Mouse (Mus musculus): ENCODE results near the gene Fgfr1op2. TPM values are rescaled to one million over a fixed set of nuclear protein-coding genes. Genes with fewer than 3 reads are reported as not detected.

Gene Fgfr1op2
- polyA plus RNA-seq, 1 experiment from 2014 or later = 40.6 TPM

DNA sequence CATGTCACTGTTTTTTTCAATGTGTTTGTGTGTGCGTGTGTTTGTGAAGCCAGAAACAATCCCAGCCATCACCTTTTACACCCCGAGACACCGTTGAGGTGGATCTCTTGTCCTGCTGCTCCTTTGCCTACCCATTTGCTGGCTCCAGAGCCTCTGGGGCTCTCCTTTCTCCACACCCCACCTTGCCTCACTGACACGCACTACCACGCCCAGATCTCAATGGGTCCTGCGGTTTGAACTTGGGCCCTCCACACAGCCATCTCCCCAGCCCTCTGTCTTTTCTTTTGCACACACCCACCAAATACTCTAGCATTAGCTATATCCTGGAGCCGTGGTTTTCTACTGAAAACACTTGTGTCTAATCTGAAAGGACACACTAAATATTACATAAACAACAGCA, 34.9 kb downstream of the Fgfr1op2 start:
- no peak overlapping the region for H3K4me2 ChIP-seq
- H3K4me3 ChIP-seq = no peak overlapping the region
- 90% methylated on average over 7 of the region's 7 CpGs for WGBS
- H3K9me3 ChIP-seq = no peaks in the 10 kb centered on the region
- no peaks in the 10 kb centered on the region for H3K27me3 ChIP-seq
- ATAC-seq (ENCODE audit: low FRiP score, low read depth) = no peak
- H3K9ac ChIP-seq = no peak overlapping the region
- peaks cover 54% of the 10 kb centered on the region for H3K36me3 ChIP-seq
- H3K27ac ChIP-seq (replicated peaks) = no peak overlapping the region
- no peaks in the 10 kb centered on the region for H3K4me1 ChIP-seq (replicated peaks)

DNA sequence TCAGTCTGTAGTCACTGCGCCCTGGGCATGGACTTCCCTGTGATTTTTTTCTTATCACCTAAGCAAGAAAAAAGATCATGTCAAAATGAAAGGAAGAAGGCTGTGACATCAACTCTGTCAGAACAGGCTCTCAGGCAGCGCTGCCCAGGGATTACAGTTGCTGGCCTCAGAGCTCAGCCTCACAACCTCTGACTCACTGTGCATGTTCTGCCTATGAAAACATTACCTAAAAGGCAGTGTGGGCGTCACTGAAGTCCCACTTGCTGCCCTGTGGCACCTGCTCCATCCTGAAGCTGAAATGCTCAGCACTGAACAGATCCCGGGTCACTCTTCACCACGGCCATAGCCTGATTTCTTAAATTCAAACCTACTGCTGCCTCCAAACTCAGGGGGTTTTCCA, 35.7 kb downstream of the Fgfr1op2 start:
- no peak overlapping the region for H3K27ac ChIP-seq (replicated peaks)
- no peaks in the 10 kb centered on the region for H3K9me3 ChIP-seq
- H3K4me2 ChIP-seq = no peak overlapping the region
- peaks cover 59% of the 10 kb centered on the region for H3K36me3 ChIP-seq
- no peaks in the 10 kb centered on the region for H3K4me1 ChIP-seq (replicated peaks)
- 93% methylated on average over 5 of the region's 5 CpGs for WGBS
- no peak overlapping the region for H3K9ac ChIP-seq
- no peak overlapping the region for H3K4me3 ChIP-seq
- no peak for ATAC-seq (ENCODE audit: low FRiP score, low read depth)
- no peaks in the 10 kb centered on the region for H3K27me3 ChIP-seq

DNA sequence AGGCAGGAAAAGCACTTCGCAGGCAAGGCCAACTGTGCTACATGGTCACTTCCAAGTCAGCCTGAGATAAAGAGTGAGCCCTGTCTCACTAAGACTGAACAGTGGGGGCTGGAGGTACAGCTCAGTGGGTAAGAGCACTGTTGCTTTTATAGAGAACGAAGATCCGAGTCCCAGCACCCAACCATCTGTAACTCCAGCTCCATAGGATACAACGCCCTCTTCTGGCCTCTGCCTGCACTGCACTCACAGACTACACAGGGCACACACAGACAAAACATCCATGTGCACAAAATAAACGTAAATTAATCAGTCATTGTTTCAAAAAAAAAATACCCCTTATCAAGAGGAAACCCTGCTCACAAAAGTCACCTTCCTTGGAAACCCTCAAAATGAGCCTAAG, 36.9 kb downstream of the Fgfr1op2 start:
- no peak overlapping the region for H3K4me3 ChIP-seq
- peaks cover 67% of the 10 kb centered on the region for H3K36me3 ChIP-seq
- 94% methylated on average over 5 of the region's 5 CpGs for WGBS

DNA sequence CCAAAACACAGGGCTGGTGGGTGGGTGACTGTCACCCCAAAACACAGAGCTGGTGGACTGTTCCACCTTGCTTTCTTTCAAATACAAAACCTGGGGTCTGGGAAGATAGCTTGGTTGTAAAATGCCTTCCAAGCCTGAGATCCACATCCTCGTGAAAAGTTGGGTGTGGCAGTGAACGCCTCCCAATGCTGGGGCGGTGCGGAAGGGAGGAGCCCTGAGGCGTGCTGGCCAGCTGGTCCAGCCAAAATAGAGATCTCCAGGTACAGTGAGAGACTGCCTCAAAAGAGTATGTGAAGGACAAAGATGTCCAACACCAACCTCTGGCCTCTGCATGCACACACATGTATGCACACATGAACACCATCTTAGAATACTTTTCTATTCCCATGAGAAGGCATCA, 37.5 kb downstream of the Fgfr1op2 start:
- no peak overlapping the region for H3K9ac ChIP-seq
- H3K4me2 ChIP-seq = no peak overlapping the region
- H3K4me3 ChIP-seq = no peak overlapping the region
- H3K27ac ChIP-seq (replicated peaks) = no peak overlapping the region
- no peak for ATAC-seq (ENCODE audit: low FRiP score, low read depth)
- peaks cover 61% of the 10 kb centered on the region for H3K36me3 ChIP-seq
- no peaks in the 10 kb centered on the region for H3K4me1 ChIP-seq (replicated peaks)
- no peaks in the 10 kb centered on the region for H3K9me3 ChIP-seq
- no peaks in the 10 kb centered on the region for H3K27me3 ChIP-seq
- WGBS = 94% methylated on average over 5 of the region's 5 CpGs

More for the DNA sequence above, 36.9 kb downstream of the Fgfr1op2 start:
- no peaks in the 10 kb centered on the region for H3K4me1 ChIP-seq (replicated peaks)
- no peak for ATAC-seq (ENCODE audit: low FRiP score, low read depth)
- H3K27ac ChIP-seq (replicated peaks) = no peak overlapping the region
- H3K4me2 ChIP-seq = no peak overlapping the region
- H3K27me3 ChIP-seq = no peaks in the 10 kb centered on the region
- no peaks in the 10 kb centered on the region for H3K9me3 ChIP-seq
- no peak overlapping the region for H3K9ac ChIP-seq

DNA sequence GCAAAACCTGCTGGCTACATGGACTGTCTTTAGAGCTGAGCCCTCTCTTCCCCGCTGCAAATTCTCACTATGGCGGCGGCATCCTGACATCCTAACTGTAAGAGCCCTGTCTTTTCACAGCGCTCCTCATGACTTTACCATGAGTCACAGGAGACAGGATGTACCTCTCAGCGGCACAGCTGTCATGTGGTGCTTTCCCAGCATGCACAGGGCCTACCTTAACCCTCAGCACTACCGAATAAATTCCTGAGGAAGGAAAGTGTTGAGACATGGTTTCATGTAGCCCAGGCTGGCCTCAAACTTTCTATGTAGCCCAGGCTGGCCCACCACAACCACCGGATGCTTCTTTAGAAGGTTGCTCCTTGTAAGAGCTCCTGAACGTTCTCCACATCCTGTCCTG, 38.9 kb downstream of the Fgfr1op2 start:
- ATAC-seq (ENCODE audit: low FRiP score, low read depth) = no peak
- H3K36me3 ChIP-seq = peaks cover 55% of the 10 kb centered on the region
- H3K9me3 ChIP-seq = no peaks in the 10 kb centered on the region
- no peak overlapping the region for H3K27ac ChIP-seq (replicated peaks)
- no peak overlapping the region for H3K9ac ChIP-seq
- H3K4me1 ChIP-seq (replicated peaks) = no peaks in the 10 kb centered on the region
- no peaks in the 10 kb centered on the region for H3K27me3 ChIP-seq
- no peak overlapping the region for H3K4me2 ChIP-seq
- H3K4me3 ChIP-seq = no peak overlapping the region
- WGBS = 98% methylated on average over 8 of the region's 8 CpGs

DNA sequence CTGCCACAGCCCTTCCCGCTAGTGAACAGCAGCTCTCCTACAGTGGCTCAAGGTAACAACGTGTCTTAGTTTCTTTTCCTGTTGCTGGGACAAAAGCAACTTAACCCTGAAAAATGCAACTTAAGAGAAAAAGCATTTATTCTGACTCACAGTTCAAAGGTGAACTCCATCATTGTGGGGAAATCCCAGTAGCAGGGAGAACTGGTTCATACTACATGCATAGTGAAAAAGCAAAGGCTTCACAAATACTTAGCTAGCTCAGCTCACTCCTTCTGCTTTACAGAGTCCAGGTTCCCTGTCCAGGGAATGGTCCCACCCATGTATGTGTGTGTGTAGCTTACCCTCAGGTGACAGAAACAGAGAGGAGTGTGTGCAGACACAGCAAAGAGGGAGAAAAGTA, 39.7 kb downstream of the Fgfr1op2 start:
- no peak overlapping the region for H3K4me2 ChIP-seq
- no peak overlapping the region for H3K4me3 ChIP-seq
- peaks cover 57% of the 10 kb centered on the region for H3K36me3 ChIP-seq
- H3K9ac ChIP-seq = no peak overlapping the region
- 94% methylated on average over 2 of the region's 2 CpGs for WGBS
- no peak for ATAC-seq (ENCODE audit: low FRiP score, low read depth)
- H3K9me3 ChIP-seq = no peaks in the 10 kb centered on the region
- no peaks in the 10 kb centered on the region for H3K4me1 ChIP-seq (replicated peaks)
- no peak overlapping the region for H3K27ac ChIP-seq (replicated peaks)
- H3K27me3 ChIP-seq = no peaks in the 10 kb centered on the region

DNA sequence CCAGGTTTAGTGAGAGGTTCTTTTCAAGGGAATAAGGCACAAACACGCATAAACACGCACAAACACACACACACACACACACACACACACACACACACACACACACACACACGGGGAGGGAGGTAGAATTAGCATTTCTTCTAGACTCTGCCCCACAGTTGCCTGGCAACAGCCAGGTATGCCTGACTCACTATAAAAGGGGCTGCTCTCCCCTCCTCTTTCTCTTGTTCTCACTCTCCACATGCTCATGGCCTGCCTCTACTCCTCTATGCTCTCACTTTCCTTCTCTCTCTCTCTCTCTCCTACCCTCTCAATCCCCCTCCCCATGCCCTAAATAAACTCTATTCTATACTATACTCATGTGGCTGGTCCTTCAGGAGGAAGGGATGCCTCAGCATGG, 51.1 kb downstream of the Fgfr1op2 start:
- no peaks in the 10 kb centered on the region for H3K27me3 ChIP-seq

DNA sequence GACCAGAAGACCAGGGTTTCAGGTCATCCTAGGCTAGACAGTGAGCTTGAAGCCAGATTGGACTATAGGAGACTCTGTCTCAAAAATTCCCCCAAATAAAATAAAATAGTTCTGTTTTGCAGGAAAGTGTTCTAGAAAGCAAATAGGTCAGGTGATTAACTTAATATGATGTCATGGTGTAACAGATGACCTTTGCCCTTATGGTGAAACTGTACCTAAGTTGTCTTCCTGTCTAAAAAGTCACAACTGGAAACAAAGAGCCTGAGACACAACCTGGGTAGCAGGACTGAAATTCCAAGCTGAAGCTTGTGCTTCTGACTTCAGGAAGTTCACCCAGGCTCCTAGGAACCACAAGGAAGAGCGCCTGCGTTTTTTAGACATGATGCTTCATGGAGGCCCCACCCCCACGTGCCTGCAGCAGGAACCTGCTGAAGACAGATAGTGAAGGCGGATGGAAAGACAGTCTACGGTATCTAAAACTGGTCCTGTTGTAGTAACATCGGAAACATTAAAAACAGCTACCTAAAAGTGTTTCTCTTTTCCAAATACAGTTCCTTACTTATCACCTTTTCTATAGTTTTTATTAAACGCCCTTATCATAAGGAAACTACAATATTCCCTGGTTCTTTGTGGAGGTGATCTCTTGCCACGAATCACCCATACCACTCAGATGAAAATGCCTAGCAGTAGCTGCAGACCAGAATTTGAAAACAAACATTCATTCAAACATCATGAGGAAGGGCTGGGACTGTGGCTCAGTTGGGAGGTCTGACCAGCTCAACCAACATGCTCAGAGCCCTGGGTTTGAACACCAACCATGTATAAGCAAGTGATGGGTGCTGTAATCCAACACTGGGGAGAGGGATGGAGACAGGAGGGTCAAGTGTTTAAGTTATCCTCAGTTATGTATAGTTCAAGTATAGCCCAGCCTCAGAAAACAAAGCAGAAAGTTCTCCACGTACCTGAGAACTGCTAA, 53.1 kb downstream of the Fgfr1op2 start:
- no peak overlapping the region for H3K27ac ChIP-seq (replicated peaks)
- no peak for ATAC-seq (ENCODE audit: low FRiP score, low read depth)
- no peaks in the 10 kb centered on the region for H3K36me3 ChIP-seq
- no peak overlapping the region for H3K4me3 ChIP-seq
- H3K4me1 ChIP-seq (replicated peaks) = peaks cover 19% of the 10 kb centered on the region
- WGBS = 88% methylated on average over 9 of the region's 9 CpGs
- no peaks in the 10 kb centered on the region for H3K9me3 ChIP-seq
- H3K9ac ChIP-seq = no peak overlapping the region
- H3K27me3 ChIP-seq = no peaks in the 10 kb centered on the region
- no peak overlapping the region for H3K4me2 ChIP-seq

More for the DNA sequence above, 51.1 kb downstream of the Fgfr1op2 start:
- peak; percentile 66; the same call in 1 of the 2 replicates for ATAC-seq (ENCODE audit: low FRiP score, low read depth)
- H3K27ac ChIP-seq (replicated peaks) = no peak overlapping the region
- no peak overlapping the region for H3K4me3 ChIP-seq
- H3K4me1 ChIP-seq (replicated peaks) = peaks cover 10% of the 10 kb centered on the region
- H3K9ac ChIP-seq = no peak overlapping the region
- H3K9me3 ChIP-seq = no peaks in the 10 kb centered on the region
- whole genome bisulfite sequencing = 62% methylated on average over 3 of the region's 3 CpGs
- H3K36me3 ChIP-seq = peaks cover 4% of the 10 kb centered on the region; the same call in 1 of the 2 replicates
- no peak overlapping the region for H3K4me2 ChIP-seq

DNA sequence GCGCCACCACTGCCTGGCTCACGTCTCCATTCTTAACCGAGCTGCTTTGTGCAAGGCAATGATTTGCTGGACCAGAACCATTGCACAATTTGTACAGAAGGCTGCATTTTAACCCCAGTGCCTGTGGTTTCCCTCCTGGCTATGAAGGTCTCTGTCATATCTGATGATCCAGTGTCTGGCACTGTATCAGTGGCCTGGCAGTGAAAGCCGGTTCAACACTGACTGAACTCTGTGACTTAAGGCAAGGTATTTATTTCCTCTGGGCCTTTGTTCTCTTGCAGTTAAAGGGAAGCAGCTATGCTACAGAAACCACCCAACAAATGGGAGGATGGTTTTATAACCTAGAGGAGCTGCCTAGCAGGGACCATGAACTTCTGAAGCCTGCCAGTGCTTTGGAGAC, 54.0 kb downstream of the Fgfr1op2 start:
- no peak overlapping the region for H3K4me3 ChIP-seq
- H3K27ac ChIP-seq (replicated peaks) = no peak overlapping the region

DNA sequence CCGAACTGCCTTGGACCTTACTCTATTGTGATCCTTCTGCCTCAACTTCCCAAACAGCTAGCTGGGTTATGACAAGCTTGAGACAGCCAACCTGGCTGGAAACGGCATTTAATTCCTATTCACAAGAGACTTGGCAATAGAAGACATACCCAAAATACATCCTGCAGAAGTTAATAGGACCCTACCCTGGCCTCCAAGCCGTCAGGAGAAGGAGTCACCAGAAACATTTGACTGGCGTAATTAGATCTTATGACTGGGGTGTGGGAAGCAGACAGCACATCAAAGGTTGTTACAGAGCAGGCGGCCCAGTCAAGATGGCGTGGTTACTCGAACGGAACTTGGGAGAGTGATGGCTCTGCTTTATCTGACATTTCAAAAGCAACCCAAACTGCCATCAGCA, 54.8 kb downstream of the Fgfr1op2 start:
- H3K9me3 ChIP-seq = no peaks in the 10 kb centered on the region
- H3K27ac ChIP-seq (replicated peaks) = no peak overlapping the region
- no peak overlapping the region for H3K4me3 ChIP-seq
- H3K9ac ChIP-seq = no peak overlapping the region
- ATAC-seq (ENCODE audit: low FRiP score, low read depth) = no peak
- no peak overlapping the region for H3K4me2 ChIP-seq
- H3K4me1 ChIP-seq (replicated peaks) = peaks cover 19% of the 10 kb centered on the region
- H3K27me3 ChIP-seq = no peaks in the 10 kb centered on the region
- WGBS = 76% methylated on average over 8 of the region's 8 CpGs
- H3K36me3 ChIP-seq = no peaks in the 10 kb centered on the region

More for the DNA sequence above, 54.0 kb downstream of the Fgfr1op2 start:
- Histone ChIP-seq H3K9ac (no peak overlapping the region), H3K4me2 (no peak overlapping the region), H3K27me3 (no peaks in the 10 kb centered on the region), H3K4me1 (replicated peaks) (peaks cover 19% of the 10 kb centered on the region), H3K9me3 (no peaks in the 10 kb centered on the region), H3K36me3 (no peaks in the 10 kb centered on the region)
- ATAC-seq (ENCODE audit: low FRiP score, low read depth) = no peak
- 87% methylated on average over 4 of the region's 4 CpGs for WGBS

DNA sequence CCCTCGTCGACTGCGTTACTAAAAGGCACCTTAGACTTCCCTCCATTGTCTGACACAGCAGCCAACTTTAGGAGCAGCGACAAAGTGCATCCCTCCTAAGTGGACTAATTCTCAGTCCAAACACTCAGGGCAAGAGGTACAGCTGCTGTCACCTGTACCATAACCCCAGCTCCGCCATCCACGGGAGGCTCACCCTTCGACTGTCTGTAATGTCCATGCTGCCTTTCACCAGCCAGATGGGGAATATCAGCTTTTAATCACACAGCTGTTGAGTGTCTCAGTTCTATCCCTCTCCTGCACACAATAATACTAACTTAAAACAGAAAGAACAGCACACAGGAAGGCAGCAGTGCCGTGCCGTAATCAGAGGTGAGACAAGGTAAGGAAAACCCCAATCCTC, 55.4 kb downstream of the Fgfr1op2 start:
- Histone ChIP-seq H3K36me3 (no peaks in the 10 kb centered on the region), H3K4me3 (no peak overlapping the region), H3K27ac (replicated peaks) (no peak overlapping the region), H3K9ac (no peak overlapping the region), H3K9me3 (no peaks in the 10 kb centered on the region), H3K4me2 (no peak overlapping the region), H3K4me1 (replicated peaks) (peaks cover 19% of the 10 kb centered on the region), H3K27me3 (no peaks in the 10 kb centered on the region)
- no peak for ATAC-seq (ENCODE audit: low FRiP score, low read depth)
- 88% methylated on average over 9 of the region's 9 CpGs for WGBS

DNA sequence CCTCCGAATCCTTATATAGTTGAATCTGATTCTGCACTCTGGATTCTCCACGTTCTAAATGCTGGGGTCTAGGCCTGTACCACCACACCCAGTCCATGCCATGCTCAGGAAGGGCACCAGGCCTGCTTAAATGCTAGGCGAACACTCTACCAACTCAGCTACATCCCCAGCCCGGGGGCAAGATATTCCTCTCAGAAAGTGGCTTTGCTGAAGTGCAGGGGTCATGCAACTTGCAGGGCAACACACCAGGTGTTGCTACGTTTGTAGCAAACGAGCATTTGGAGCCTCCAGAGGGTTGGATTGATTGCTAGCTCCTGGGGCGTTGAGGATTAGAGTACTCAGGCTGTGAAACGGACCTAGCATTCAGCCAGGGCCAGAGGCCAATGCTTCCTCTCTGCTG, 56.1 kb downstream of the Fgfr1op2 start:
- Histone ChIP-seq H3K9ac (no peak overlapping the region), H3K27me3 (no peaks in the 10 kb centered on the region), H3K9me3 (no peaks in the 10 kb centered on the region), H3K4me3 (peak overlapping the region; percentile 88), H3K36me3 (no peaks in the 10 kb centered on the region), H3K27ac (replicated peaks) (no peak overlapping the region), H3K4me2 (peak overlapping the region; percentile 70), H3K4me1 (replicated peaks) (peaks cover 19% of the 10 kb centered on the region)
- 41% methylated on average over 8 of the region's 8 CpGs for WGBS
- ATAC-seq (ENCODE audit: low FRiP score, low read depth) = peak; percentile 2; the same call in 1 of the 2 replicates

All from hindbrain, embryonic 15.5 days (tissue).